Mouse (Mus musculus) ES-E14 (cell line): ENCODE results near the gene Myh10.

ENCODE experiments used
- CHD2 ChIP-seq: IDR thresholded peaks from 2 replicates; pipeline ENCODE4 v1.6.1; 2014; ENCODE audit warnings: mild to moderate bottlenecking, low read depth, low read length, inconsistent platforms
- MAFK ChIP-seq: IDR thresholded peaks from 2 replicates; pipeline ENCODE4 v1.6.1; 2014; ENCODE audit warnings: mild to moderate bottlenecking, low read depth, low read length, inconsistent platforms; ENCODE audit not compliant: insufficient read depth
- ZC3H11A ChIP-seq: IDR thresholded peaks from 2 replicates; pipeline ENCODE4 v1.6.1; 2012; ENCODE audit warnings: low read depth, mild to moderate bottlenecking, inconsistent platforms, low read length, borderline replicate concordance

- no peak for TF ChIP-seq ZC3H11A
- TF ChIP-seq CHD2, result no peak
- TF ChIP-seq MAFK, result no peak
Observed at GRCm38 (mm10) chr11:68690465-68690864, 894 bp upstream of the Myh10 start.
